Comparison of ENCODE assay signal across 9 mouse cellular contexts in the genomic region with DNA sequence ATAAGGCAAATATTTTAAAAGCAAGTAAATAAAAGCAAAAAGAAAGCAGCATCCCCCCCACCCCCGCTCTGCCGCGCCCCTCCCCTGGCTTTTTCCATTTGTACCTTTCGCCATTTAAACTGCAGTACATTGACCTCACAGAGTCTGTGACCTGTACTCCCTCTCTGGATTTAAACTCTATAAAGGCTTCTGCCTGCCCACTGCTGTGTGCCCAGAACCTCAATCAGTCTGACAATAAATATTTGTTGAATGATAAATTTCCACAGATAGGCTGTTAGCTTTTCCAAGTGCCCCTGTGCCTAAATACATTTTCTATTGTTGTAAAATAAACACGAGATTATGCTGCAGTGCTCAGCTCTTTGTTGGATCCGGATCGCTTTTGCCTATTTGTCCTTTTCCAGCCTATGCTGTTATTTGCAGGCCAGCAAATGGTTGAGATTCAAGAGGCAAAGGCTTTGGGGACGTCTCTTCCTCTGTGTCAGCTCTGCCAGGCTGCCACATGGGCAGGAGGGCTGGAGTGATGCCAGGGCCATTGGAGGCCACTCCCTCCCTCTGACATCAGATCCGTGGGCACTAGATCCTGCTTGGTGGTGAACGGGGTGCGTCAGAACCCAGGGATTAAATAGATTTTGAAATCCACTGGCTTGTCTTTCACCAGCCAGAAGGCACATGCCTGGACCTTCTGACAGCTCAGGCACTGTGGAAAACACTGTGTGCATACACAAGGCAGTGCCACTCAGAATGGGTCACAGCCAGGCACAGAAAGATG.
DNase-seq lines count a peak whose midpoint lies in the region; ATAC-seq and TF ChIP-seq lines count a peak whose summit lies in the region.
"Had no signal": no experiment of that assay in that cellular context is flagged by ENCODE, and none has a peak within 500 bp of the region (broad histone marks: within the 10 kb centered on the region; RNA-seq: fewer than 3 reads in every experiment).

No protein-coding gene starts in this region.

- peaks cover 31% of the 10 kb centered on the region for H3K4me1 ChIP-seq in forebrain, embryonic 15.5 days
- H3K4me1 ChIP-seq in midbrain, embryonic 15.5 days = peaks cover 26% of the 10 kb centered on the region

- WGBS in forebrain, embryonic 15.5 days = 45% methylated on average over 11 of the region's 11 CpGs
- WGBS in midbrain, embryonic 15.5 days = 61% methylated on average over 11 of the region's 11 CpGs

- peak; percentile 63 for DNase-seq in Patski (ENCODE audit: low read depth, low spot score)
- DNase-seq in adrenal gland, postnatal 4 days (ENCODE audit: low spot score in 2 of 2) = peak; percentile 74 to 77
- DNase-seq in heart, postnatal 14 days = peak; percentile 76 to 87
- DNase-seq in layer of hippocampus, postnatal 36 days = peak; percentile 83 to 84
- no peak for DNase-seq in spleen, adult 12 weeks (ENCODE audit: low spot score)
- no peak for DNase-seq in B cell, adult 2 months

- POLR2A ChIA-PET in Patski (lab: Charles Lee) = interaction anchor here (1.0 to 1.8 kb wide), 3 partner anchors 11 to 71 kb away, joined by 4 read pairs; no protein-coding TSS in a partner anchor

- 0 out of 2 replicates have a peak overlapping the region, but pooled peaks have one; percentile 1 for H3K9ac ChIP-seq in forebrain, embryonic 15.5 days (replicated peaks)
- H3K9ac ChIP-seq in midbrain, embryonic 15.5 days = peak overlapping the region; percentile 11; the same call in 1 of the 2 replicates
- H3K9ac ChIP-seq: liver, embryonic 14.5 days had no signal

- no peaks in the 10 kb centered on the region for H3K27me3 ChIP-seq in Patski
- H3K27me3 ChIP-seq in forebrain, embryonic 15.5 days = no peaks in the 10 kb centered on the region
- no peaks in the 10 kb centered on the region for H3K27me3 ChIP-seq in midbrain, embryonic 15.5 days (replicated peaks)

- no peak for TF ChIP-seq CTCF in Patski (IDR thresholded peaks at IDR 0.05)

- intact Hi-C loops in heart, postnatal 14 days (cut with DNase I) = no loop called here

- CTCF ChIA-PET in Patski (lab: Charles Lee) = interaction anchor here (2.4 kb wide), 1 partner anchor 11 kb away, joined by 14 read pairs; no protein-coding TSS in a partner anchor

- in situ Hi-C loops in Patski (cut with MboI; ENCODE audit: low pct_unique_long_range_greater_than_20kb) = no loop called here

- no peak overlapping the region for H3K4me2 ChIP-seq in forebrain, embryonic 15.5 days (replicated peaks)
- no peak overlapping the region for H3K4me2 ChIP-seq in midbrain, embryonic 15.5 days

- H3K36me3 ChIP-seq in forebrain, embryonic 15.5 days = no peaks in the 10 kb centered on the region
- H3K36me3 ChIP-seq in midbrain, embryonic 15.5 days (replicated peaks) = no peaks in the 10 kb centered on the region

- no peak overlapping the region for H3K4me3 ChIP-seq in forebrain, embryonic 15.5 days
- H3K4me3 ChIP-seq in midbrain, embryonic 15.5 days = no peak overlapping the region

- ATAC-seq in Patski = peak; percentile 77
- ATAC-seq in forebrain, embryonic 15.5 days (replicated peaks) = peak; percentile 56; the same call in 1 of the 2 replicates
- peak; percentile 61 for ATAC-seq in midbrain, embryonic 15.5 days (replicated peaks)

- peak overlapping the region; percentile 86 for H3K27ac ChIP-seq in forebrain, embryonic 15.5 days (replicated peaks)
- H3K27ac ChIP-seq in midbrain, embryonic 15.5 days = peak overlapping the region; percentile 82
- H3K27ac ChIP-seq: liver, embryonic 14.5 days had no signal

- H3K9me3 ChIP-seq in forebrain, embryonic 15.5 days = no peaks in the 10 kb centered on the region
- H3K9me3 ChIP-seq in midbrain, embryonic 15.5 days = no peaks in the 10 kb centered on the region

Comparison
In these comparisons a context has a peak if more than half of its experiments do, and no peak if none do; other contexts are left out.
1. DNase-seq: peak in Patski (single experiment), adrenal gland, postnatal 4 days (2 of 2), heart, postnatal 14 days (2 of 2) and layer of hippocampus, postnatal 36 days (2 of 2); none in spleen, adult 12 weeks (single experiment) and B cell, adult 2 months (0 of 2).
2. Peak in every context shown above with its lines, with median percentiles within 50 percentile points of each other: ATAC-seq.